Mouse (Mus musculus): Measurements from ENCODE around the gene Mbd5.

- TF ChIP-seq POLR2A (IDR thresholded peaks at IDR 0.05; ENCODE audit: low read depth, low read length) (no peak), CTCF (IDR thresholded peaks at IDR 0.05; ENCODE audit: borderline replicate concordance, insufficient read depth, low read length) (no peak)
Measured at GRCm38 (mm10) chr2:49050030-49050429, 100.7 kb downstream of the Mbd5 start.

Data from embryonic fibroblast, embryonic 13.5 days (primary cell).